Mouse (Mus musculus) C2C12 (cell line): ENCODE data around the gene Slc23a2. TPM values are rescaled to one million over a fixed set of nuclear protein-coding genes. Genes with fewer than 3 reads are reported as not detected.

ENCODE experiments used
- H3K27me3 ChIP-seq: one replicate; pipeline ENCODE4 v1.6.1; 2011; ENCODE audit not compliant: control insufficient read depth, insufficient read depth, insufficient read length
- H3K36me3 ChIP-seq: one replicate; pipeline ENCODE4 v1.6.1; 2011; ENCODE audit not compliant: control insufficient read depth, insufficient read depth
- H3K4me3 ChIP-seq: one replicate; pipeline ENCODE4 v1.5.1; 2011; ENCODE audit warnings: mild to moderate bottlenecking, control low read depth; ENCODE audit not compliant: poor library complexity, insufficient read depth, severe bottlenecking
- H3K79me2 ChIP-seq: one replicate; pipeline ENCODE4 v1.6.1; 2011; ENCODE audit not compliant: control insufficient read depth, insufficient read depth
- H3K79me3 ChIP-seq: one replicate; pipeline ENCODE4 v1.6.1; 2011; ENCODE audit warnings: low read depth, control low read depth
- H3ac ChIP-seq: one replicate; pipeline ENCODE3; 2011; ENCODE audit warnings: low read depth; ENCODE audit not compliant: control insufficient read depth, insufficient read length
- CEBPB ChIP-seq: IDR thresholded peaks from one replicate; pipeline ENCODE4 v1.6.1; 2011; ENCODE audit warnings: low read depth, mild to moderate bottlenecking, control low read depth, moderate library complexity
- CTCF ChIP-seq: IDR thresholded peaks from one replicate; pipeline ENCODE4 v1.5.1; 2011; ENCODE audit not compliant: control insufficient read depth, insufficient read depth, insufficient read length
- FOSL1 ChIP-seq: IDR thresholded peaks from one replicate; pipeline ENCODE4 v1.8.0; 2011; ENCODE audit warnings: mild to moderate bottlenecking, low read length; ENCODE audit not compliant: poor library complexity, insufficient read depth, severe bottlenecking
- MAX ChIP-seq: IDR thresholded peaks from one replicate; pipeline ENCODE4 v1.6.1; 2011; ENCODE audit warnings: mild to moderate bottlenecking, control low read depth
- MYOD1 ChIP-seq: IDR thresholded peaks from one replicate; pipeline ENCODE4 v1.6.1; 2011; ENCODE audit warnings: low read depth; ENCODE audit not compliant: control insufficient read depth, insufficient read length
- MYOG ChIP-seq: IDR thresholded peaks from one replicate; pipeline ENCODE4 v1.6.1; 2011; ENCODE audit not compliant: control insufficient read depth, insufficient read length; ENCODE audit errors: extremely low read depth
- USF1 ChIP-seq: IDR thresholded peaks from one replicate; pipeline ENCODE4 v1.6.1; 2011; ENCODE audit warnings: low read depth, mild to moderate bottlenecking, control low read depth, moderate library complexity
- polyA plus RNA-seq: library from polyadenylated mRNA; unstranded; fragments of >200 nt; fragmentation: generic; extraction: Trizol; gene quantifications from one replicate; pipeline ENCODE4 v1.2.1, GENCODE M21; 2012; ENCODE audit warnings: missing spikeins

Gene Slc23a2
- polyA plus RNA-seq, 1 experiment: 12.0 TPM

GRCm38 (mm10) chr2:132111905-132112304 is 33.0 kb downstream of the Slc23a2 start:
- TF ChIP-seq CTCF: no peak
- TF ChIP-seq FOSL1: no peak
- no peak for TF ChIP-seq USF1
- no peak for TF ChIP-seq MYOD1
- TF ChIP-seq MYOG: no peak
- no peak for TF ChIP-seq MAX
- no peak for TF ChIP-seq CEBPB
- no peak overlapping the region for H3K4me3 ChIP-seq
- no peaks in the 10 kb centered on the region for H3K27me3 ChIP-seq
- H3ac ChIP-seq: no peak overlapping the region
- peaks cover 7% of the 10 kb centered on the region for H3K36me3 ChIP-seq
- peaks cover 100% of the 10 kb centered on the region for H3K79me2 ChIP-seq
- peaks cover 74% of the 10 kb centered on the region for H3K79me3 ChIP-seq

GRCm38 (mm10) chr2:132111266-132111665 is 33.6 kb downstream of the Slc23a2 start:
- Histone ChIP-seq H3K4me3 (no peak overlapping the region), H3K79me3 (peaks cover 75% of the 10 kb centered on the region), H3ac (no peak overlapping the region), H3K36me3 (peaks cover 7% of the 10 kb centered on the region), H3K79me2 (peaks cover 100% of the 10 kb centered on the region), H3K27me3 (no peaks in the 10 kb centered on the region)
- no peak for TF ChIP-seq MYOG
- peak; percentile 57 for TF ChIP-seq CEBPB
- peak; percentile 62 for TF ChIP-seq CTCF

- H3K27me3 ChIP-seq: no peaks in the 10 kb centered on the region
- H3K4me3 ChIP-seq: no peak overlapping the region
- H3K79me3 ChIP-seq: peaks cover 76% of the 10 kb centered on the region
- H3K36me3 ChIP-seq: peaks cover 7% of the 10 kb centered on the region
- TF ChIP-seq FOSL1: no peak
- TF ChIP-seq CTCF: no peak
- TF ChIP-seq MAX: no peak
- TF ChIP-seq MYOD1: no peak
- TF ChIP-seq CEBPB: no peak
- TF ChIP-seq USF1: no peak
- no peak for TF ChIP-seq MYOG
- peaks cover 100% of the 10 kb centered on the region for H3K79me2 ChIP-seq
- no peak overlapping the region for H3ac ChIP-seq
Observed at GRCm38 (mm10) chr2:132110702-132111101, 34.2 kb downstream of the Slc23a2 start.

DNA sequence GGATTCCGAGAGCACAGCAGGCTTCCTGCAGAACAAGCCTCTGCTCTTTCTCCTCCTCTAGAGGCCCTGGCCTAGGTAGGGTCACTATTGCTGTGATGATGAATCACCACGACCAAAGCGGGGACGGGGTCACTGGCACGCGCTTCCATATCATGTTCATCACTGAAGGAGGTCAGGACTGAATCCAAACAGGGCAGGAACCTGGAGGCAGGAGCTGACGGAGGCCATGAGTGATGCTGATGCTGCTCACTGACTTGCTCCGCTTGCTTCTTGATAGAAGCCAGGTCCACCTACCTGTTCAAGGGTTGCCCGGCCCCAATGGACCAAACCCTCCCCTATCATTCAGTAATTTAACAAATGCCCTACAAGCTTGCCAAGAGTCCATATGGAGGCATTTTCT is 35.9 kb downstream of the Slc23a2 start:
- TF ChIP-seq CTCF (no peak), MYOG (no peak), FOSL1 (no peak), CEBPB (no peak), USF1 (no peak), MAX (no peak), MYOD1 (no peak)
- Histone ChIP-seq H3K79me2 (peaks cover 100% of the 10 kb centered on the region), H3ac (no peak overlapping the region), H3K4me3 (no peak overlapping the region), H3K27me3 (no peaks in the 10 kb centered on the region), H3K79me3 (peaks cover 77% of the 10 kb centered on the region), H3K36me3 (peaks cover 7% of the 10 kb centered on the region)

DNA sequence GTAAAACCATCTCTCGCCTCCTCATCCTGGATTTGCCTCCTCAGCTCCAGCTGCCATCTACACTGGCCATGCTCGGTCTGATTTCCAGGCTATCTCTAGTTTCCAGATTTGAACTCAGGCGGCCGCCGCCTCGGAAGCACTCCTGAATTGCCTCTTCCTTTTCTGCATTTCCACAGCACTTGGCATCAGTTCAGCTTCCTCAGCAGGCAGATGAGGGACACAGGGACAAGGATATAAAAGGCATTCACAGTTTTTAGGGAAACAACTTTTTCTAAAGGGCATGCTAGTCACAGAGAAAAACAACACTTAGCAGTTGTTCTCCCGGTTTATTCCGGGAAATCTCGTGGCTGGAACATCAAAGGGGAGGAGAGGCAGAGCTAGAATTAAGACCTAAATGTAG is 37.3 kb downstream of the Slc23a2 start:
- H3K36me3 ChIP-seq: peaks cover 7% of the 10 kb centered on the region
- peaks cover 74% of the 10 kb centered on the region for H3K79me3 ChIP-seq
- no peak overlapping the region for H3K4me3 ChIP-seq
- peaks cover 100% of the 10 kb centered on the region for H3K79me2 ChIP-seq
- H3ac ChIP-seq: no peak overlapping the region
- H3K27me3 ChIP-seq: no peaks in the 10 kb centered on the region
- TF ChIP-seq FOSL1: no peak
- TF ChIP-seq MAX: no peak

GRCm38 (mm10) chr2:132106069-132106468 is 38.8 kb downstream of the Slc23a2 start:
- Histone ChIP-seq H3K79me2 (peaks cover 100% of the 10 kb centered on the region), H3ac (no peak overlapping the region), H3K4me3 (no peak overlapping the region), H3K79me3 (peaks cover 81% of the 10 kb centered on the region), H3K27me3 (no peaks in the 10 kb centered on the region), H3K36me3 (peaks cover 15% of the 10 kb centered on the region)
- TF ChIP-seq MAX (no peak), CTCF (no peak), MYOG (no peak), MYOD1 (no peak), CEBPB (no peak), FOSL1 (no peak), USF1 (no peak)
